Mouse (Mus musculus) embryonic fibroblast, embryonic 13.5 days (primary cell): ENCODE measurements around the gene Greb1.

Experiments used
- CTCF ChIP-seq: IDR thresholded peaks from 2 replicates; pipeline ENCODE4 v1.5.1; 2011; ENCODE audit warnings: mild to moderate bottlenecking, control low read depth, low read length, moderate library complexity, borderline replicate concordance; ENCODE audit not compliant: insufficient read depth
- POLR2A ChIP-seq: IDR thresholded peaks from 2 replicates; pipeline ENCODE4 v1.6.1; 2011; ENCODE audit warnings: low read depth, mild to moderate bottlenecking, control low read depth, low read length, moderate library complexity

- TF ChIP-seq POLR2A (no peak), CTCF (no peak)
These were observed 46.6 kb upstream of the Greb1 start for GRCm38 (mm10) chr12:16847204-16847792.
